Mouse (Mus musculus) erythroblast, embryonic 14.5 days (primary cell): ENCODE results near the gene Hrasls5.

Experiments
- GATA1 ChIP-seq: IDR thresholded peaks from 2 replicates; pipeline ENCODE4 v1.6.1; 2012; ENCODE audit warnings: low read length, inconsistent platforms, mixed read lengths
- TAL1 ChIP-seq: IDR thresholded peaks from 3 replicates; pipeline ENCODE4 v1.6.1; 2012; ENCODE audit warnings: low read length, inconsistent platforms, mixed read lengths

DNA sequence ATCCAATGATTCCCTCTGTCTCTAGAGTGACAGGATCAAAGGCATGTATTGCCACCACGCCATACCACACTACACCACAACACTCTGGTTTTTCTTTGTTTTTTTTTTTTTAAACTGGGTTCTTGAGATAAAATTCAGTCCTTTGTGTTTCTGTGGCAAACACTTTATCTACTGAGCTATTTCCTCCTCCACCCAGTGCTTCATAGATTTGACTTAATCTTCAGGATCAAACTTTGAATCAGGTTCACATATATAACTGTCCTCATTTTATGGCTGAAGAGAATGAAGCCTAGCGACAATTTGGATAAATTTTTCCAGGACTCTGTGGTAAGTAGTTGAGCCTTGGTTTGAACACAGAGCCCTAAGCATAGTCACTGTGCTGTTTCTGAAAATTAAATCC, 48.7 kb upstream of the Hrasls5 start:
- TF ChIP-seq GATA1 (no peak), TAL1 (no peak)
